Mouse (Mus musculus) bone marrow, adult 2 months (tissue): ENCODE measurements around the gene Nap1l5. TPM values are rescaled to one million over a fixed set of nuclear protein-coding genes. Genes with fewer than 3 reads are reported as not detected.

Experiments used
- H3K27ac ChIP-seq: fragments of 200-500 bp; 2 replicates; pipeline ENCODE4 v1.5.1; 2012; ENCODE audit warnings: low read depth, mild to moderate bottlenecking, control low read depth, inconsistent platforms, low read length; ENCODE audit not compliant: control insufficient read depth, poor library complexity, insufficient read depth
- H3K4me1 ChIP-seq: fragments of 200-500 bp; 2 replicates; pipeline ENCODE4 v1.6.1; 2011; ENCODE audit warnings: low read length; ENCODE audit not compliant: control insufficient read depth, insufficient read depth
- H3K4me3 ChIP-seq: fragments of 200-500 bp; replicated peaks from 2 replicates; pipeline ENCODE3; 2011; ENCODE audit warnings: mild to moderate bottlenecking, low read depth, low read length, control low read depth; ENCODE audit not compliant: control insufficient read depth
- CTCF ChIP-seq: fragments of 200-500 bp; IDR thresholded peaks from 2 replicates; pipeline ENCODE4 v1.5.1; 2011; ENCODE audit warnings: low read length, control low read depth; ENCODE audit not compliant: control insufficient read depth, insufficient read depth
- POLR2A ChIP-seq: fragments of 200-500 bp; IDR thresholded peaks from 2 replicates; pipeline ENCODE4 v1.6.1; 2011; ENCODE audit warnings: low read depth, mild to moderate bottlenecking, control low read depth, low read length, borderline replicate concordance; ENCODE audit not compliant: control insufficient read depth
- WGBS: fragments of 180-500 bp; shearing (Covaris S2); methylation state at CpG from one replicate; pipeline ENCODE4 v1.1.7; 2018; 5-methylcytosine and 5-hydroxymethylcytosine counted together
- polyA plus RNA-seq: library from polyadenylated mRNA; stranded (reverse); fragments of >200 nt; gene quantifications from 2 replicates; pipeline ENCODE4 v1.2.4, GENCODE M21; 2011; ENCODE audit warnings: low replicate concordance; ENCODE audit not compliant: missing spikeins, insufficient read depth, insufficient read length

Gene Nap1l5
- polyA plus RNA-seq, 1 experiment: 3.5 TPM

DNA sequence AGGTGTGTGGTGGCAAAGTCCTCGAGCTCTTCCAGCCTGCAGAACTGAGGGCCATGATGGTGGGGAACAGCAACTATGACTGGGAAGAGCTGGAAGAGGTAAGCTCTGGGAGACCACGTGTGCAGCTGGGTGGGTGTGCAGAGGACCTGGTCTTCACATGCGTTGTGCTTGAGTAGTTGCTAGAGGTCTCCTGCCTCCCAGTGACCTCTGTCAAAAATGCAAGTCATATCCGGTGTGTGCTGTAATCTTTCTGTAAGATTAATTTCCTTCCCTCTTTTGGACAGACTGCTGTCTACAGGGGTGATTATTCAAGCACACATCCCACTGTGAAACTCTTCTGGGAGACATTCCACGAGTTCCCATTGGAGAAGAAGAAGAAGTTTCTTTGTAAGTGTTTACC lies 9.6 kb upstream of the Nap1l5 start:
- Histone ChIP-seq H3K4me3 (no peak overlapping the region), H3K27ac (no peak overlapping the region), H3K4me1 (peaks cover 6% of the 10 kb centered on the region)
- 14% methylated on average over 5 of the region's 5 CpGs for WGBS
- TF ChIP-seq CTCF: no peak
- TF ChIP-seq POLR2A: no peak

DNA sequence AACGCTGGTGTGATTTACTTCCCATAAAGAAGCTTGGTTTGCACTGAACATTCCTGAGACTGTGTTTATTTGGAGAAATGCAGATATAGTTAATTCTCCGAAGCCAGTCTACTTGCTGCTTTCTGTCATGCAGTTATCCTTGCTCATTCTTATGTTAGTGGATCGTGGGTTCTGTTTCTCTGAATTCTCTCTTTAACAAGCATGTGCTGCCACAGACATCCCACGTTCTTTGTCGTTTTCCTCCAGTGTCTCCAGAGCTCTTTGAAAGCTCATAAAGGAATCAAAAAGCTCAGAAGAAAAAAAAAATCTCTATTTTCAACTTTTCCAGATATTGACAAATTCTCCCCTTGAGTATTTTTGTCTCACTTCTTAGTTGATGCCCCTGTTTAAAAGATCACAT lies 7.1 kb upstream of the Nap1l5 start:
- no peak for TF ChIP-seq CTCF
- Histone ChIP-seq H3K27ac (no peak overlapping the region), H3K4me3 (no peak overlapping the region), H3K4me1 (peaks cover 6% of the 10 kb centered on the region)
- 78% methylated on average over 5 of the region's 5 CpGs for WGBS

GRCm38 (mm10) chr6:58913551-58913950 lies 6.7 kb upstream of the Nap1l5 start:
- Histone ChIP-seq H3K27ac (no peak overlapping the region), H3K4me3 (no peak overlapping the region), H3K4me1 (peaks cover 6% of the 10 kb centered on the region)
- TF ChIP-seq POLR2A: no peak
- no peak for TF ChIP-seq CTCF
- WGBS: 56% methylated on average over 3 of the region's 3 CpGs

- no peak overlapping the region for H3K4me3 ChIP-seq
- peaks cover 6% of the 10 kb centered on the region for H3K4me1 ChIP-seq
- H3K27ac ChIP-seq: no peak overlapping the region
- TF ChIP-seq POLR2A: no peak
- no peak for TF ChIP-seq CTCF
- WGBS: 78% methylated on average over 5 of the region's 5 CpGs
Measured at GRCm38 (mm10) chr6:58912842-58913241, 6.0 kb upstream of the Nap1l5 start.

- no peak overlapping the region for H3K4me3 ChIP-seq
- H3K27ac ChIP-seq: no peak overlapping the region
- WGBS: 92% methylated on average over 2 of the region's 2 CpGs
- TF ChIP-seq POLR2A: no peak
- H3K4me1 ChIP-seq: no peaks in the 10 kb centered on the region; the same call in 1 of the 2 replicates
Measured at GRCm38 (mm10) chr6:58907791-58908190, 915 bp upstream of the Nap1l5 start.

GRCm38 (mm10) chr6:58907336-58907735 lies 460 bp upstream of the Nap1l5 start:
- H3K27ac ChIP-seq: no peak overlapping the region
- TF ChIP-seq CTCF (no peak), POLR2A (no peak)
- H3K4me3 ChIP-seq: no peak overlapping the region
- 91% methylated on average over 8 of the region's 8 CpGs for WGBS
- no peaks in the 10 kb centered on the region; the same call in 1 of the 2 replicates for H3K4me1 ChIP-seq

- no peak for TF ChIP-seq CTCF
- TF ChIP-seq POLR2A: no peak
- 80% methylated on average over 3 of the region's 3 CpGs for WGBS
- Histone ChIP-seq H3K4me1 (no peaks in the 10 kb centered on the region; the same call in 1 of the 2 replicates), H3K4me3 (no peak overlapping the region), H3K27ac (no peak overlapping the region)
Measured at GRCm38 (mm10) chr6:58904551-58904950, 2.3 kb downstream of the Nap1l5 start.

- no peak overlapping the region for H3K4me3 ChIP-seq
- 68% methylated on average over 8 of the region's 8 CpGs for WGBS
- H3K27ac ChIP-seq: no peak overlapping the region
- no peaks in the 10 kb centered on the region; the same call in 1 of the 2 replicates for H3K4me1 ChIP-seq
- TF ChIP-seq CTCF: no peak
- TF ChIP-seq POLR2A: no peak
Measured at GRCm38 (mm10) chr6:58903171-58903570, 3.7 kb downstream of the Nap1l5 start.

- WGBS: 83% methylated on average over 7 of the region's 7 CpGs
- TF ChIP-seq POLR2A: no peak
- no peak for TF ChIP-seq CTCF
- no peak overlapping the region for H3K27ac ChIP-seq
- H3K4me3 ChIP-seq: no peak overlapping the region
- no peaks in the 10 kb centered on the region; the same call in 1 of the 2 replicates for H3K4me1 ChIP-seq
Measured at GRCm38 (mm10) chr6:58900536-58900935, 6.3 kb downstream of the Nap1l5 start.

GRCm38 (mm10) chr6:58899076-58899475 lies 7.8 kb downstream of the Nap1l5 start:
- TF ChIP-seq POLR2A (no peak), CTCF (no peak)
- Histone ChIP-seq H3K27ac (no peak overlapping the region), H3K4me1 (no peaks in the 10 kb centered on the region; the same call in 1 of the 2 replicates), H3K4me3 (no peak overlapping the region)
- WGBS: 77% methylated on average over 3 of the region's 3 CpGs
